Mouse (Mus musculus) CH12.LX (cell line): Measurements from ENCODE around the gene Gramd1a. TPM values are rescaled to one million over a fixed set of nuclear protein-coding genes. Genes with fewer than 3 reads are reported as not detected.

Source experiments
- DNase-seq: peaks from one replicate; pipeline ENCODE4 v3.0.0-alpha.2; 2013; ENCODE audit errors: extremely low read depth
- H3K27ac ChIP-seq: 2 replicates; pipeline ENCODE4 v1.5.1; 2012; ENCODE audit warnings: low read depth, mild to moderate bottlenecking, control low read depth, moderate library complexity; ENCODE audit not compliant: insufficient read depth
- H3K27me3 ChIP-seq: replicated peaks from 2 replicates; pipeline ENCODE3; 2012; ENCODE audit warnings: inconsistent platforms
- H3K36me3 ChIP-seq, 2 experiments: replicated peaks in 1 of 2; 2 replicates each; pipeline versions ENCODE3 to v1.6.1; 2012; ENCODE audit warnings: inconsistent platforms in 1 of 2, low read length in 1 of 2, mild to moderate bottlenecking in 1 of 2, mixed read lengths in 1 of 2, moderate library complexity in 1 of 2; ENCODE audit not compliant: control insufficient read depth in 1 of 2, insufficient read depth in 1 of 2
- H3K4me1 ChIP-seq, 2 experiments: 2 replicates each; pipeline ENCODE4 v1.6.1; 2012; ENCODE audit warnings: inconsistent platforms in 1 of 2, moderate library complexity in 1 of 2; ENCODE audit not compliant: insufficient read depth in 2 of 2, control insufficient read depth in 1 of 2
- H3K4me2 ChIP-seq: 2 replicates; pipeline ENCODE4 v1.6.1; 2012; ENCODE audit warnings: low read depth, mild to moderate bottlenecking, control low read depth; ENCODE audit not compliant: poor library complexity, insufficient read depth, severe bottlenecking
- H3K4me3 ChIP-seq, 3 experiments: fragments of 150-350 bp in 1 of 3; sonication (generic) in 1 of 3; replicated peaks in 1 of 3; 2 replicates each; pipeline versions ENCODE3 to v1.5.1; 2011 to 2012; ENCODE audit warnings: low read depth in 2 of 3, low read length in 2 of 3, mild to moderate bottlenecking in 2 of 3, moderate library complexity in 2 of 3, control low read depth in 1 of 3, improper control_type of control experiment in 1 of 3, inconsistent platforms in 1 of 3, mixed read lengths in 1 of 3; ENCODE audit not compliant: poor library complexity in 1 of 3
- H3K79me2 ChIP-seq: replicated peaks from 2 replicates; pipeline ENCODE4 v1.6.1; 2012; ENCODE audit warnings: mild to moderate bottlenecking, moderate library complexity; ENCODE audit not compliant: control insufficient read depth, poor library complexity, insufficient read depth, severe bottlenecking; ENCODE audit errors: extremely low read depth
- H3K9ac ChIP-seq: 2 replicates; pipeline ENCODE4 v1.6.1; 2012; ENCODE audit warnings: low read depth, mild to moderate bottlenecking, control low read depth, moderate library complexity; ENCODE audit not compliant: insufficient read depth
- H3K9me3 ChIP-seq: replicated peaks from 2 replicates; pipeline ENCODE3; 2012; ENCODE audit warnings: low read length, inconsistent platforms, mixed read lengths
- CTCF ChIP-seq, 2 experiments: IDR thresholded peaks in 1 of 2; conservative IDR thresholded peaks in 1 of 2; 2 replicates each; pipeline ENCODE4 v1.5.1; 2011 to 2012; ENCODE audit warnings: low read depth in 2 of 2, low read length in 2 of 2, improper control_type of control experiment in 1 of 2, inconsistent platforms in 1 of 2, mild to moderate bottlenecking in 1 of 2, moderate library complexity in 1 of 2
- E2F4 ChIP-seq: IDR thresholded peaks from 2 replicates; pipeline ENCODE4 v1.6.1; 2011; ENCODE audit warnings: low read depth, low read length, improper control_type of control experiment; ENCODE audit not compliant: insufficient replicate concordance
- EP300 ChIP-seq: IDR thresholded peaks from 2 replicates; pipeline ENCODE4 v1.6.1; 2011; ENCODE audit warnings: low read length, improper control_type of control experiment
- GABPA ChIP-seq: IDR thresholded peaks from 2 replicates; pipeline ENCODE4 v1.6.1; 2012; ENCODE audit warnings: low read depth, low read length, improper control_type of control experiment, inconsistent platforms; ENCODE audit not compliant: insufficient replicate concordance
- JUN ChIP-seq: IDR thresholded peaks from 2 replicates; pipeline ENCODE4 v1.6.1; 2011; ENCODE audit warnings: low read depth, mild to moderate bottlenecking, low read length, improper control_type of control experiment, moderate library complexity; ENCODE audit not compliant: insufficient read depth
- JUND ChIP-seq: conservative IDR thresholded peaks from 2 replicates; pipeline ENCODE4 v1.6.1; 2011; ENCODE audit warnings: low read depth, low read length, improper control_type of control experiment
- MAX ChIP-seq: IDR thresholded peaks from 2 replicates; pipeline ENCODE4 v1.6.1; 2011; ENCODE audit warnings: low read length, improper control_type of control experiment
- MEF2A ChIP-seq: IDR thresholded peaks from 2 replicates; pipeline ENCODE4 v1.6.1; 2014; ENCODE audit warnings: low read depth, mild to moderate bottlenecking, inconsistent platforms, low read length, improper control_type of control experiment, borderline replicate concordance
- NRF1 ChIP-seq: IDR thresholded peaks from 2 replicates; pipeline ENCODE4 v1.6.1; 2014; ENCODE audit warnings: low read depth, mild to moderate bottlenecking, inconsistent platforms, low read length, improper control_type of control experiment, moderate library complexity
- POLR2AphosphoS2 ChIP-seq: IDR thresholded peaks from 2 replicates; pipeline ENCODE4 v1.6.1; 2011; ENCODE audit warnings: low read depth, low read length, improper control_type of control experiment
- RAD21 ChIP-seq: IDR thresholded peaks from 2 replicates; pipeline ENCODE4 v1.6.1; 2011; ENCODE audit warnings: low read depth, mild to moderate bottlenecking, low read length, improper control_type of control experiment, moderate library complexity
- SIN3A ChIP-seq: IDR thresholded peaks from 2 replicates; pipeline ENCODE4 v1.6.1; 2012; ENCODE audit warnings: low read length, improper control_type of control experiment, inconsistent platforms
- SMC3 ChIP-seq: IDR thresholded peaks from 2 replicates; pipeline ENCODE4 v1.6.1; 2011; ENCODE audit warnings: low read depth, low read length, improper control_type of control experiment
- TBP ChIP-seq: conservative IDR thresholded peaks from 2 replicates; pipeline ENCODE4 v1.6.1; 2011; ENCODE audit warnings: low read depth, low read length, improper control_type of control experiment
- USF2 ChIP-seq: conservative IDR thresholded peaks from 2 replicates; pipeline ENCODE4 v1.6.1; 2011; ENCODE audit warnings: low read depth, low read length, improper control_type of control experiment
- ZC3H11A ChIP-seq: IDR thresholded peaks from 2 replicates; pipeline ENCODE4 v1.6.1; 2012; ENCODE audit warnings: low read depth, mild to moderate bottlenecking, inconsistent platforms, low read length, improper control_type of control experiment
- ZKSCAN1 ChIP-seq: IDR thresholded peaks from 2 replicates; pipeline ENCODE4 v1.6.1; 2012; ENCODE audit warnings: low read depth, inconsistent platforms, low read length, improper control_type of control experiment, borderline replicate concordance
- ZNF384 ChIP-seq: IDR thresholded peaks from 2 replicates; pipeline ENCODE4 v1.6.1; 2012; ENCODE audit warnings: low read depth, low read length, improper control_type of control experiment, inconsistent platforms
- dilution Hi-C: fragments of 300-500 bp; cut with MboI; formaldehyde crosslinking; loops from 2 replicates; pipeline ENCODE4 v1.14.3; 2020; ENCODE audit warnings: low sequenced_read_pairs; ENCODE audit not compliant: extremely low pct_unique_long_range_greater_than_20kb, extremely low pct_ligation_motif_present
- in situ Hi-C: fragments of 300-500 bp; cut with MboI; formaldehyde crosslinking; loops from 3 replicates; pipeline ENCODE4 v1.14.3; 2019; ENCODE audit warnings: low sequenced_read_pairs, low pct_ligation_motif_present, low pct_unique_long_range_greater_than_20kb, mixed read lengths
- polyA plus RNA-seq: library from polyadenylated mRNA; unstranded; fragments of >175 nt; gene quantifications from 2 replicates; pipeline ENCODE4 v1.2.1, GENCODE M21; 2012; ENCODE audit warnings: low read depth; ENCODE audit not compliant: insufficient read length
- total RNA-seq, 2 experiments: library from RNA; depleted of rRNA; stranded (reverse); fragments of 300-350 nt in 1 of 2; fragments of >200 nt in 1 of 2; gene quantifications; 2 replicates each; pipeline ENCODE4 v1.2.3; 2012 to 2014

The Gramd1a gene
- total and polyA plus RNA-seq, 3 experiments: 49.5 to 90.7 (median 86.0) TPM

- H3K27ac ChIP-seq: no peak overlapping the region
- H3K4me2 ChIP-seq: no peak overlapping the region
- peaks cover 87 to 98% of the 10 kb centered on the region in 2 experiments for H3K36me3 ChIP-seq
- no peak overlapping the region for H3K9ac ChIP-seq
- dilution Hi-C loops (no loop called here), in situ Hi-C loops (loop anchor here (5.0 kb wide), 1 partner anchor 37 kb away; no protein-coding TSS in a partner anchor)
- H3K79me2 ChIP-seq: peaks cover 7% of the 10 kb centered on the region
- DNase-seq: no peak
- TF ChIP-seq JUN (no peak), JUND (no peak), TBP (no peak), SIN3A (no peak), POLR2AphosphoS2 (no peak), ZKSCAN1 (no peak), MAX (no peak), USF2 (no peak), ZNF384 (no peak), EP300 (no peak), GABPA (no peak), MEF2A (no peak), NRF1 (no peak)
- no peak overlapping the region for H3K4me3 ChIP-seq
- H3K27me3 ChIP-seq: no peaks in the 10 kb centered on the region
- H3K9me3 ChIP-seq: peaks cover 2% of the 10 kb centered on the region
- H3K4me1 ChIP-seq: no peaks in the 10 kb centered on the region
These were observed 15.4 kb downstream of the Gramd1a start for GRCm38 (mm10) chr7:31140302-31140701.

DNA sequence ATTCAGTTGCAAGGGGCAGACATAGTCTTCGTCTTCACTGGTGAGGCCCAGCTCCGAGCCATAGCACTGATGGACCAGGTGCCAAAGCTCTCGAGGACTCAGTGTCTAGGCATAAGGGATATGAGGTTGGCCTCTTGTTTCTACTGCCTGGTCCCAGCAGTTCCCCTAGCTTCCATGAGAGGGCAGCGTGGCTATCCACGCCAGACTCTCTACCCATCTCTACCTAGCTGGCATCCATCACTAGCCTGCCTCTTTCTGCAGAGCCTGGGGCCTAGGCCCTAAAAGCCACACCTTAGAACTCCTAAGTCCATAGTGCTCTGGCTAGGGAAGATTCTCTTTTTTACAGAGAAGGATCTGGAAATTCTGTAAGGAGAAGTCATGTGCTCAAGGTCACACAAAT, 15.9 kb downstream of the Gramd1a start:
- DNase-seq: peak; percentile 48
- no peak overlapping the region for H3K27ac ChIP-seq
- H3K4me3 ChIP-seq: no peak overlapping the region
- H3K9ac ChIP-seq: no peak overlapping the region
- H3K36me3 ChIP-seq: peaks cover 93 to 98% of the 10 kb centered on the region in 2 experiments
- TF ChIP-seq CTCF (conservative IDR thresholded peaks at IDR 0.05 in 1 of 2, IDR thresholded peaks at IDR 0.05 in 1 of 2; ENCODE audit: low read depth in 2 of 2, low read length in 2 of 2) (peak; percentile 64 to 86; a peak in 3 of 4 replicates), ZC3H11A (peak; percentile 30; the same call in 1 of the 2 replicates), E2F4 (no peak), RAD21 (peak; percentile 67), SMC3 (peak; percentile 92)
- TF ChIP-seq, all 38 proteins: peak for 4
- H3K27me3 ChIP-seq: no peaks in the 10 kb centered on the region
- in situ Hi-C loops (loop anchor here (5.0 kb wide), 1 partner anchor 38 kb away; no protein-coding TSS in a partner anchor), dilution Hi-C loops (no loop called here)
- H3K79me2 ChIP-seq: peaks cover 2% of the 10 kb centered on the region
- no peaks in the 10 kb centered on the region for H3K4me1 ChIP-seq
- H3K4me2 ChIP-seq: no peak overlapping the region
- H3K9me3 ChIP-seq: no peaks in the 10 kb centered on the region
